9 mouse cellular contexts compared by ENCODE assay signal in genomic region chr4:140744654-140745053, GRCm38 (mm10). TPM values are rescaled to one million over a fixed set of nuclear protein-coding genes. Genes with fewer than 3 reads are reported as not detected.
DNase-seq lines count a peak whose midpoint lies in the region; ATAC-seq and TF ChIP-seq lines count a peak whose summit lies in the region.
"Had no signal": no experiment of that assay in that cellular context is flagged by ENCODE, and none has a peak within 500 bp of the region (broad histone marks: within the 10 kb centered on the region; RNA-seq: fewer than 3 reads in every experiment).

No protein-coding gene starts in this region.

- no peaks in the 10 kb centered on the region for H3K4me1 ChIP-seq in hindbrain, postnatal 0 days (ENCODE audit: insufficient read depth, low read length)
- peaks cover 16% of the 10 kb centered on the region for H3K4me1 ChIP-seq in hindbrain, embryonic 13.5 days (replicated peaks)
- peaks cover 32% of the 10 kb centered on the region for H3K4me1 ChIP-seq in E14TG2a.4 (replicated peaks; ENCODE audit: low read depth, low read length)
- H3K4me1 ChIP-seq in bone marrow, adult 2 months (ENCODE audit: control insufficient read depth, insufficient read depth, low read length): no peaks in the 10 kb centered on the region
- H3K4me1 ChIP-seq in forebrain, embryonic 13.5 days: 0 out of 2 replicates have a peak, but pooled peaks cover 8% of the 10 kb centered on the region

- H3K4me3 ChIP-seq in hindbrain, postnatal 0 days (ENCODE audit: low read length): no peak overlapping the region
- H3K4me3 ChIP-seq in hindbrain, embryonic 13.5 days: no peak overlapping the region
- no peak overlapping the region for H3K4me3 ChIP-seq in E14TG2a.4 (replicated peaks; ENCODE audit: low read length)
- no peak overlapping the region for H3K4me3 ChIP-seq in bone marrow, adult 2 months (replicated peaks; ENCODE audit: control insufficient read depth, low read depth, low read length)
- H3K4me3 ChIP-seq in forebrain, embryonic 13.5 days: no peak overlapping the region
- H3K4me3 ChIP-seq: lung, embryonic 15.5 days had no signal

- TF ChIP-seq POLR2A in bone marrow, adult 2 months (IDR thresholded peaks at IDR 0.05; ENCODE audit: borderline replicate concordance, control insufficient read depth, low read depth, low read length): no peak

- peak; percentile 55 for DNase-seq in hindbrain, postnatal 0 days (ENCODE audit: low spot score)
- DNase-seq in left cerebral cortex, postnatal 36 days (ENCODE audit: low spot score in 2 of 2): peak; percentile 43 to 53
- peak; percentile 51 to 54 for DNase-seq in right cerebral cortex, postnatal 36 days (ENCODE audit: low spot score in 2 of 2)

- no peak overlapping the region for H3K27ac ChIP-seq in hindbrain, postnatal 0 days
- H3K27ac ChIP-seq in hindbrain, embryonic 13.5 days: no peak overlapping the region
- H3K27ac ChIP-seq in bone marrow, adult 2 months (ENCODE audit: control insufficient read depth, insufficient read depth, low read depth, low read length, poor library complexity): no peak overlapping the region
- no peak overlapping the region for H3K27ac ChIP-seq in forebrain, embryonic 13.5 days
- H3K27ac ChIP-seq: lung, embryonic 15.5 days had no signal

- peak; percentile 72 for TF ChIP-seq CTCF in hindbrain, postnatal 0 days (IDR thresholded peaks at IDR 0.05; ENCODE audit: low read depth)
- TF ChIP-seq CTCF in E14TG2a.4 (conservative IDR thresholded peaks at IDR 0.05; ENCODE audit: low read length): peak; percentile 43
- peak; percentile 82 for TF ChIP-seq CTCF in bone marrow, adult 2 months (IDR thresholded peaks at IDR 0.05; ENCODE audit: control insufficient read depth, insufficient read depth, low read length)

- H3K36me3 ChIP-seq in hindbrain, postnatal 0 days (ENCODE audit: insufficient read depth, low read length): no peaks in the 10 kb centered on the region
- H3K36me3 ChIP-seq in hindbrain, embryonic 13.5 days: no peaks in the 10 kb centered on the region
- no peaks in the 10 kb centered on the region for H3K36me3 ChIP-seq in E14TG2a.4 (ENCODE audit: insufficient read depth, low read length)
- H3K36me3 ChIP-seq in forebrain, embryonic 13.5 days (ENCODE audit: poor library complexity, severe bottlenecking): no peaks in the 10 kb centered on the region
- H3K36me3 ChIP-seq: lung, embryonic 15.5 days had no signal

- no peak overlapping the region for H3K9ac ChIP-seq in hindbrain, postnatal 0 days (replicated peaks; ENCODE audit: low read length)
- no peak overlapping the region for H3K9ac ChIP-seq in hindbrain, embryonic 13.5 days
- H3K9ac ChIP-seq in forebrain, embryonic 13.5 days: no peak overlapping the region
- H3K9ac ChIP-seq: lung, embryonic 15.5 days had no signal

- H3K27me3 ChIP-seq in hindbrain, postnatal 0 days (ENCODE audit: insufficient read depth, low read length): no peaks in the 10 kb centered on the region
- H3K27me3 ChIP-seq in hindbrain, embryonic 13.5 days: 0 out of 2 replicates have a peak, but pooled peaks cover 7% of the 10 kb centered on the region
- H3K27me3 ChIP-seq in E14TG2a.4 (ENCODE audit: insufficient read depth, low read length): peaks cover 28% of the 10 kb centered on the region
- no peaks in the 10 kb centered on the region for H3K27me3 ChIP-seq in forebrain, embryonic 13.5 days
- H3K27me3 ChIP-seq: lung, embryonic 15.5 days had no signal

- no peaks in the 10 kb centered on the region for H3K9me3 ChIP-seq in hindbrain, postnatal 0 days (ENCODE audit: low read length)
- H3K9me3 ChIP-seq in hindbrain, embryonic 13.5 days: no peaks in the 10 kb centered on the region
- no peaks in the 10 kb centered on the region for H3K9me3 ChIP-seq in E14TG2a.4 (ENCODE audit: low read length)
- H3K9me3 ChIP-seq in forebrain, embryonic 13.5 days (replicated peaks): no peaks in the 10 kb centered on the region
- H3K9me3 ChIP-seq: lung, embryonic 15.5 days had no signal

- WGBS in hindbrain, postnatal 0 days: 18% methylated on average over 3 of the region's 3 CpGs
- WGBS in hindbrain, embryonic 13.5 days: 20% methylated on average over 3 of the region's 3 CpGs
- WGBS in bone marrow, adult 2 months: 14% methylated on average over 3 of the region's 3 CpGs
- WGBS in forebrain, embryonic 13.5 days: 30% methylated on average over 3 of the region's 3 CpGs

- peak; percentile 37; the same call in 1 of the 2 replicates for ATAC-seq in hindbrain, postnatal 0 days
- no peak for ATAC-seq in hindbrain, embryonic 13.5 days (ENCODE audit: low FRiP score)
- ATAC-seq in frontal cortex, adult (ENCODE audit: low TSS enrichment): peak; percentile 70; the same call in 1 of the 2 replicates
- no peak for ATAC-seq in forebrain, embryonic 13.5 days

- intact Hi-C loops in left cerebral cortex, postnatal 36 days (cut with DNase I): loop anchor here (2.0 kb wide), 1 partner anchor 20 kb away; no protein-coding TSS in a partner anchor

- no peak overlapping the region for H3K4me2 ChIP-seq in hindbrain, postnatal 0 days (ENCODE audit: low read depth, low read length)
- H3K4me2 ChIP-seq in hindbrain, embryonic 13.5 days: no peak overlapping the region
- H3K4me2 ChIP-seq in forebrain, embryonic 13.5 days: no peak overlapping the region
- H3K4me2 ChIP-seq: lung, embryonic 15.5 days had no signal

RNA-seq across cellular contexts. Expression of gene Padi6, which starts 2.2 kb away (rescaled TPM):
- 0.18 and 0.58 TPM in 2 replicates for total RNA-seq in hindbrain, postnatal 0 days (2014; rRNA removed)
- polyA plus RNA-seq in hindbrain, postnatal 0 days (2015; fragmentation: Nextera tagmentation; extraction: Ambion mirVana): 0.11 and 0.16 TPM in 2 replicates
- not detected in 2 replicates for polyA plus RNA-seq in hindbrain, embryonic 13.5 days (2015; fragmentation: Nextera tagmentation; extraction: Ambion mirVana)
- not detected in 2 replicates for polyA plus RNA-seq in bone marrow, adult 2 months (2011; ENCODE audit: insufficient read depth, insufficient read length, low replicate concordance, missing spikeins)
- 1 to 10 TPM in 1 of 2 experiments, under 1 TPM in 1; 0.34 to 1.2 TPM for total RNA-seq in left cerebral cortex, postnatal 36 days (2021)
- not detected in 2 replicates for polyA plus RNA-seq in forebrain, embryonic 13.5 days (2015; fragmentation: Nextera tagmentation; extraction: Ambion mirVana)

RNA-seq across cellular contexts. Expression of gene Padi4, which starts 29.4 kb away (rescaled TPM):
- not detected in 2 replicates for total RNA-seq in hindbrain, postnatal 0 days (2014; rRNA removed)
- polyA plus RNA-seq in hindbrain, postnatal 0 days (2015; fragmentation: Nextera tagmentation; extraction: Ambion mirVana): not detected in 2 replicates
- 0.09 and 0.13 TPM in 2 replicates for polyA plus RNA-seq in hindbrain, embryonic 13.5 days (2015; fragmentation: Nextera tagmentation; extraction: Ambion mirVana)
- 15.2 and 60.1 TPM in 2 replicates for polyA plus RNA-seq in bone marrow, adult 2 months (2011; ENCODE audit: insufficient read depth, insufficient read length, low replicate concordance, missing spikeins)
- total RNA-seq in left cerebral cortex, postnatal 36 days (2021): not detected
- polyA plus RNA-seq in forebrain, embryonic 13.5 days (2015; fragmentation: Nextera tagmentation; extraction: Ambion mirVana): 0.26 and 0.30 TPM in 2 replicates

RNA-seq across cellular contexts. Expression of gene Rcc2, which starts 44.3 kb away (rescaled TPM):
- 58.3 and 60.3 TPM in 2 replicates for total RNA-seq in hindbrain, postnatal 0 days (2014; rRNA removed)
- polyA plus RNA-seq in hindbrain, postnatal 0 days (2015; fragmentation: Nextera tagmentation; extraction: Ambion mirVana): 15.8 and 16.2 TPM in 2 replicates
- 13.8 and 15.7 TPM in 2 replicates for polyA plus RNA-seq in hindbrain, embryonic 13.5 days (2015; fragmentation: Nextera tagmentation; extraction: Ambion mirVana)
- 92.8 and 105 TPM in 2 replicates for polyA plus RNA-seq in bone marrow, adult 2 months (2011; ENCODE audit: insufficient read depth, insufficient read length, low replicate concordance, missing spikeins)
- total RNA-seq in left cerebral cortex, postnatal 36 days (2021): 10 to 100 TPM; 74.7 to 84.4 TPM
- polyA plus RNA-seq in forebrain, embryonic 13.5 days (2015; fragmentation: Nextera tagmentation; extraction: Ambion mirVana): 34.0 and 35.5 TPM in 2 replicates

Comparison
In these comparisons a context has a peak if more than half of its experiments do, and no peak if none do; other contexts are left out.
1. ATAC-seq: peak in hindbrain, postnatal 0 days (single experiment) and frontal cortex, adult (single experiment); none in hindbrain, embryonic 13.5 days (single experiment) and forebrain, embryonic 13.5 days (single experiment).
2. RNA of gene Padi4, which starts 29.4 kb away (polyA plus RNA-seq): 15.2 to 60.1 TPM in bone marrow, adult 2 months; 0.26 to 0.30 TPM in forebrain, embryonic 13.5 days, 0.09 to 0.13 TPM in hindbrain, embryonic 13.5 days and not detected in hindbrain, postnatal 0 days; every median in the first group is over 10 times any median in the second.
3. Peak in every context shown above with its lines, with median percentiles within 50 percentile points of each other: DNase-seq and CTCF ChIP-seq.